Mouse (Mus musculus) mature B cell (primary cell): ENCODE measurements around the gene Rad51b.

Experiments
- in situ Hi-C: fragments of 300-500 bp; cut with MboI; formaldehyde crosslinking; loops from 2 replicates; pipeline ENCODE4 v1.14.3; 2019

Gene Rad51b

DNA sequence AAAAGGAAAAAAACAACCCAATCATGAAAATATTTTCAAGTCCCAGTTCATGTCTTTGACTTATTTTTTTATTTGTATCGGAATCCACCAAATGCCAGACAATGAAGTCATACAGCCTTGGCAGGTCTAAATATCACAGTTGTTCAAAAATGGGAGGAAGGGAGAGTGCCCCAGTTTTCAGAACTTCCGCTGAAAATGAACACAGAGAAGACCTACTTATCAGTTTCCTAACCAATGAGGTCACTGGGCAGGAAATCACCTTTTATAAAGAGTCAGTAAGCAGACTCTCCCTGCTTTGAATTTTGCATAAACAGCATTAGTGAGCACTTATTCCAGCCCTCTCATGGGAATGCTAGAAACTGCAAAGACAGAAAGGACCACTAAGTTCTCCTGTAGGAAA lies 465.0 kb downstream of the Rad51b start:
- in situ Hi-C loops: no loop called here

- in situ Hi-C loops: no loop called here
Measured at GRCm38 (mm10) chr12:79762570-79763275, 465.6 kb downstream of the Rad51b start.

GRCm38 (mm10) chr12:79766116-79766515 lies 469.0 kb downstream of the Rad51b start:
- in situ Hi-C loops: no loop called here

DNA sequence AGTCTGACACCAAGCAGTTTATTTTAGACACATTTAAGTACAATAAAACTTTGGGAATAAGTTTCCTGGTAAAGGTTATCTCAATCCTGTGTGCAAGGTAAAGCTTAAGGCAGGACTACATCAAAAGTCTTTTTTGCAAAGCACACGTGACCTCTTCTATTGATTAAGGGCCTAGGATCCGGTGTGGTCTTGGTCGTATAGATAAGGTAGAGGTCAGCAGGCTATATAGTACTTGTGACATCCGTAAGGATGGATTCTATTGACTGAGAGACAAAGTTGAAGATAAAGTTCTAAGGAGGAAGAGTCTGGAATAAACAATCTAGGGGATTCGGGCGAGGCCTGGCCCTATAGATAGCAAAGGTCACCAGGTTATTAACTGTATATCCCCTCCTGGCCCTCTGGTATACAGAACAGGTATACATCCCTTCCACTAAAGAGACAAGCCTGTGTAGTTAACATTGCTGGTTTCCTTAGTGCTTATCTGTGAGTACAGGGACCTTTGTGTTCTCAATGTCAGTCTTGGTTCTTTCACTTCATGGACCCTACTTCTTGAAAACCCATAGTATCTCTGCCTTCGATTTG lies 471.8 kb downstream of the Rad51b start:
- in situ Hi-C loops: no loop called here

- in situ Hi-C loops: no loop called here
Measured at GRCm38 (mm10) chr12:79769763-79770162, 472.7 kb downstream of the Rad51b start.

DNA sequence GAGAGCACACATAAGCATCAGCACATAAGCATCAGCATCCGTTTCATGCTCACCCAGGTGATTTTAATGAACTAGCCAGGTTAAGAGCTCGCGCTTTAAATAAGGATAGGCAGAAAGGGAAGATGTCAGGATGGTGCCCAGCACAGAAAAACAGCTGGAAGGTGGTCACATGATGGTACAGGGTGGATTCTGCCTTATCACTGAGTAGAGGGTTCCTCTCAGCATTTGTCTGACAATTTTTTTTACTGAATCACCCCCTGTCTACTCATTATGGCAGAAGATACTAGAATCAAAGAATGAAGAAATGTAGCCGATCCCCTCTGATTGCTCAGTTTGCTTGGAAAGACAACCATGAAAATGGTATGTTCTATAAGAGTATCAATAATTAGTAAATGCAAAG lies 474.1 kb downstream of the Rad51b start:
- in situ Hi-C loops: no loop called here

DNA sequence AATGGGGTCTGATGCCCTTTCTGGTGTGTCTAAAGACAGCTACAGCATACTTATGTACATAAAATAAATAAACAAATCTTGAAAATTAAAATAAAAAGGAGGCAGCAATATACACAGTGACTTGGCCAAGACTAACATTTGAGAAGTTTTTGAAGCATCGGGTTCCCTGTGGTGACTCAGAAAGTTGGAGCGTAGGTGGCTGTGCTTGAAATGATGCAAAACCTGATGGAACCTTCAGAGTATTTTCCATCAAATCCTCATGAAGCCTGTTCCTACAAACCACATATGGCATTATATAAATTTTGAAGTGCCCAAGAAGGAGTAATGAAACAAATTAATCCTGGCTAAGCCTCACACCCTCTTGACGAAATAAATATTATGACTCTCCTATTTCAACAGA lies 474.7 kb downstream of the Rad51b start:
- in situ Hi-C loops: no loop called here

GRCm38 (mm10) chr12:79773246-79773645 lies 476.2 kb downstream of the Rad51b start:
- in situ Hi-C loops: no loop called here

DNA sequence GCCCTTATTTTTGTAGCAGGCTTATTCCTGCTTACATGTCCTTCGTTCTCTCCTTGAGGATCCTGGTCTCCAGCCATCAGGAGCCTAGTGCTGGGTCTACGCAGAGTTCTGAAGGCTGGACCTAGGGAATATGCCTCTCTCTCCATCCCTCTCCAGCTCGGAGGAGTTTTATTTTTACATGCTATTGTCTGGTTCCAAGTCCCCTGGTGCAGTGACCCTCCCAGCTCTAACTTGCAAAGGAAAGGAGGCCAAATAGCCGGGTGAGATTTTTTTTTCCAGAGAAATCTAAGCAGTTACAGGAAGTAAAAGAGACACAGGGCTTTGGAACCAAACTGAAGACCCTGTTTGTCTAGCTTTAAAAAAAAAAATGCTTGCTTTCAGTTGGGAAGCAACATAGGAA lies 477.5 kb downstream of the Rad51b start:
- in situ Hi-C loops: no loop called here

- in situ Hi-C loops: no loop called here
Measured at GRCm38 (mm10) chr12:79776828-79777227, 479.7 kb downstream of the Rad51b start.

GRCm38 (mm10) chr12:79780745-79781144 lies 483.7 kb downstream of the Rad51b start:
- in situ Hi-C loops: no loop called here

- in situ Hi-C loops: no loop called here
Measured at GRCm38 (mm10) chr12:79781788-79782187, 484.7 kb downstream of the Rad51b start.

- in situ Hi-C loops: no loop called here
Measured at GRCm38 (mm10) chr12:79782444-79783117, 485.5 kb downstream of the Rad51b start.

- in situ Hi-C loops: no loop called here
Measured at GRCm38 (mm10) chr12:79784159-79784558, 487.1 kb downstream of the Rad51b start.

GRCm38 (mm10) chr12:79785691-79786090 lies 488.6 kb downstream of the Rad51b start:
- in situ Hi-C loops: no loop called here

DNA sequence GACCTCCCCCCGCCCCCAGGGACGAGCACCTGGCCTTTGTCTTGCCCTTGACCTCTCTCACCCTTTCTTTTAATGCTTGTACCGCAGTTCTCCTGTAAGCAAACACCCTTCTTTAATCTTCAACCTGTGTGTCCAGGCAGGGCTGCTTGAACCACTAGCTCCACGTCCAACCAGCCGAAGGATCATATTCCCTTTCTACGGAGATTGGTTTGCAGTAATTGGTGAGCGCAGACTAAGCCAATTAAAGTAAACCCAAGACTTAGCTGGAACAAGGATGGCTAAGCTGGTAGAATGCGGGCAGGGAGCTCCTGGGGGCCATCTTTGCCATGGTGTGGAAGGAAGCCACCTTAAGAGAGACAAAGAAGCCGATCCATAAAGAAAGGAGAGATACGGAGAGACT lies 490.5 kb downstream of the Rad51b start:
- in situ Hi-C loops: no loop called here

- in situ Hi-C loops: no loop called here
Measured at GRCm38 (mm10) chr12:79788340-79788739, 491.3 kb downstream of the Rad51b start.

- in situ Hi-C loops: no loop called here
Measured at GRCm38 (mm10) chr12:79789481-79789880, 492.4 kb downstream of the Rad51b start.

DNA sequence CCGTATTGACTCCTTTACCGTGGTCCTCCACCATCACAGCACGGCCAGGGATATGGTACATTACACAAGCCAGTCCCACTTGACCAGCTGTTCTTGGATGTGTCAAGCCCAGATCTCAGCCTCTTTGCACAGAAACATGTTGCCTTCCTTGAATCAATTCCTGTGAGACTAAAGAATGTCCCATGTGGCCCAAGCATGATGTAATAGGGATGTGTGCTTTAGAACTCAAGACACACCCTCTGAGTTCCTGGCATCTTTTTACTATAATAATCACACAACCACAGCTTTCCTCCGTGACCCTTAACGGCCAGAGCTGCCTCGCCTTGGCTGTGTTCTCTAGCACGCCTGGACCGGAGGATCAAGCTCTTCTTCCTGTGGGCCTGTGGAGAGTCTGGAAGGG lies 496.3 kb downstream of the Rad51b start:
- in situ Hi-C loops: no loop called here

DNA sequence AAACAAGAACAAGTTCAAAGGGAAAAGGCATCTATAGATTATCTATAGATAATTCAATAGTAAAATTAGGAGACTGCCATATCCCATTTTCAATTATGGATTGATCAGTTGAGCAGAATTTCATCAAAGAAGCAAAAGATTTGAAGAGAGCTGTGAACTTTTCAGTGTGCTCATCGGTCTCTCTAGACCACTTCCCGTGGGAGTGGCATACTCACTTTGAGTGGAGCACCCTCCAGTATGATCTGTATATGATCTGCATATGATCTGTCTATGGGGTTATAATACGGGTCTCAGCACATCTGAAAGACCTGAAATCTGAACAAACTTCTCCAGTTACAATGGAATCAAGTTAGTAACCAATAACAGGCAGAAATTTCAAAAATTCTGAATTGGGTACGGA lies 497.7 kb downstream of the Rad51b start:
- in situ Hi-C loops: no loop called here

- in situ Hi-C loops: no loop called here
Measured at GRCm38 (mm10) chr12:79796260-79796659, 499.2 kb downstream of the Rad51b start.

GRCm38 (mm10) chr12:79796823-79797821 lies 500.0 kb downstream of the Rad51b start:
- in situ Hi-C loops: no loop called here
